Mouse (Mus musculus): ENCODE results near the gene Sprr2e.

Sprr2e gene

GRCm38 (mm10) chr3:92351843-92352242, at the start of gene Sprr2e:
Gene Sprr2e (plus strand): TSS chr3:92352143.
- DNase-seq (ENCODE audit: low read depth, low spot score) = no peak

GRCm38 (mm10) chr3:92307406-92307805, 44.5 kb upstream of the Sprr2e start:
- no peak for DNase-seq (ENCODE audit: low read depth, low spot score)

GRCm38 (mm10) chr3:92316320-92316719, 35.6 kb upstream of the Sprr2e start, which contains the start of gene Sprr2b:
Gene Sprr2b (plus strand): TSS chr3:92316620.
- DNase-seq (ENCODE audit: low read depth, low spot score) = no peak

GRCm38 (mm10) chr3:92317384-92317783, 34.6 kb upstream of the Sprr2e start:
- DNase-seq (ENCODE audit: low read depth, low spot score) = no peak

- no peak for DNase-seq (ENCODE audit: low read depth, low spot score)
Measured at GRCm38 (mm10) chr3:92336278-92336677, 15.7 kb upstream of the Sprr2e start.

GRCm38 (mm10) chr3:92338840-92339239, 13.1 kb upstream of the Sprr2e start, which contains the start of gene Sprr2d:
Gene Sprr2d (plus strand): TSS chr3:92339140.
- DNase-seq (ENCODE audit: low read depth, low spot score) = no peak

- DNase-seq (ENCODE audit: low read depth, low spot score) = no peak
Measured at GRCm38 (mm10) chr3:92361619-92362018, 9.7 kb downstream of the Sprr2e start.

- no peak for DNase-seq (ENCODE audit: low read depth, low spot score)
Measured at GRCm38 (mm10) chr3:92364887-92365286, 12.9 kb downstream of the Sprr2e start, which contains the start of gene Sprr2f. Gene Sprr2f (plus strand): TSS chr3:92365187.

- DNase-seq (ENCODE audit: low read depth, low spot score) = no peak
Measured at GRCm38 (mm10) chr3:92373613-92374012, 21.7 kb downstream of the Sprr2e start.

GRCm38 (mm10) chr3:92385385-92385784, 33.4 kb downstream of the Sprr2e start, which contains the start of gene Sprr2h:
Gene Sprr2h (plus strand): TSS chr3:92385685.
- DNase-seq (ENCODE audit: low read depth, low spot score) = no peak

GRCm38 (mm10) chr3:92394301-92394700, 42.4 kb downstream of the Sprr2e start:
- DNase-seq (ENCODE audit: low read depth, low spot score) = no peak
